Mouse (Mus musculus) myocyte (in vitro differentiated cells): Measurements from ENCODE around the gene Tmem266. TPM values are rescaled to one million over a fixed set of nuclear protein-coding genes. Genes with fewer than 3 reads are reported as not detected.

ENCODE experiments used
- H3K27me3 ChIP-seq: one replicate; pipeline ENCODE4 v1.6.1; 2011; ENCODE audit not compliant: control insufficient read depth, insufficient read depth, insufficient read length
- H3K36me3 ChIP-seq: one replicate; pipeline ENCODE4 v1.6.1; 2011; ENCODE audit not compliant: control insufficient read depth, insufficient read depth
- H3K4me2 ChIP-seq: one replicate; pipeline ENCODE4 v1.6.1; 2011; ENCODE audit warnings: low read depth, control low read depth
- H3K4me3 ChIP-seq: one replicate; pipeline ENCODE4 v1.5.1; 2011; ENCODE audit warnings: mild to moderate bottlenecking, control low read depth, moderate library complexity
- H3K79me2 ChIP-seq: one replicate; pipeline ENCODE4 v1.6.1; 2011; ENCODE audit not compliant: control insufficient read depth, insufficient read depth
- H3ac ChIP-seq: one replicate; pipeline ENCODE4 v1.6.1; 2011; ENCODE audit not compliant: control insufficient read depth, insufficient read length
- CEBPB ChIP-seq: IDR thresholded peaks from 2 replicates; pipeline ENCODE4 v1.6.1; 2011; ENCODE audit warnings: mild to moderate bottlenecking, moderate library complexity; ENCODE audit not compliant: poor library complexity, insufficient read depth, severe bottlenecking
- E2F4 ChIP-seq: IDR thresholded peaks from one replicate; pipeline ENCODE4 v1.6.1; 2011; ENCODE audit warnings: mild to moderate bottlenecking, control low read depth, moderate library complexity; ENCODE audit not compliant: insufficient read depth
- MAX ChIP-seq: IDR thresholded peaks from one replicate; pipeline ENCODE4 v1.6.1; 2011; ENCODE audit warnings: low read depth, mild to moderate bottlenecking, control low read depth
- MYOD1 ChIP-seq, 3 experiments: IDR thresholded peaks; one replicate each; pipeline ENCODE4 v1.6.1; 2011; ENCODE audit warnings: control low read depth in 2 of 3, low read depth in 2 of 3, mild to moderate bottlenecking in 2 of 3, moderate library complexity in 1 of 3; ENCODE audit not compliant: insufficient read length in 2 of 3, control insufficient read depth in 1 of 3
- MYOG ChIP-seq, 3 experiments: IDR thresholded peaks; one replicate each; pipeline ENCODE4 v1.6.1; 2011; ENCODE audit warnings: control low read depth in 2 of 3, low read depth in 2 of 3, mild to moderate bottlenecking in 2 of 3; ENCODE audit not compliant: insufficient read length in 2 of 3, control insufficient read depth in 1 of 3, insufficient read depth in 1 of 3
- POLR2A ChIP-seq: IDR thresholded peaks from one replicate; pipeline ENCODE4 v1.6.1; 2011; ENCODE audit warnings: low read depth, mild to moderate bottlenecking, control low read depth, moderate library complexity; ENCODE audit not compliant: insufficient read length
- POLR2AphosphoS2 ChIP-seq: IDR thresholded peaks from one replicate; pipeline ENCODE4 v1.6.1; 2011; ENCODE audit warnings: low read depth, control low read depth; ENCODE audit not compliant: insufficient read length
- REST ChIP-seq: IDR thresholded peaks from one replicate; pipeline ENCODE4 v1.6.1; 2011; ENCODE audit warnings: mild to moderate bottlenecking, control low read depth, moderate library complexity; ENCODE audit not compliant: insufficient read depth, insufficient read length
- SRF ChIP-seq: IDR thresholded peaks from one replicate; pipeline ENCODE4 v1.6.1; 2011; ENCODE audit warnings: low read depth; ENCODE audit not compliant: control insufficient read depth, insufficient read length
- TCF12 ChIP-seq: IDR thresholded peaks from one replicate; pipeline ENCODE4 v1.6.1; 2011; ENCODE audit warnings: mild to moderate bottlenecking, control low read depth; ENCODE audit not compliant: poor library complexity, insufficient read depth, severe bottlenecking
- TCF3 ChIP-seq: IDR thresholded peaks from one replicate; pipeline ENCODE4 v1.6.1; 2011; ENCODE audit warnings: low read depth, control low read depth; ENCODE audit not compliant: insufficient read length
- USF1 ChIP-seq: IDR thresholded peaks from one replicate; pipeline ENCODE4 v1.6.1; 2011; ENCODE audit warnings: low read depth, mild to moderate bottlenecking, control low read depth, moderate library complexity
- polyA plus RNA-seq: library from polyadenylated mRNA; unstranded; fragments of >200 nt; fragmentation: generic; extraction: Trizol; gene quantifications from one replicate; pipeline ENCODE4 v1.2.1, GENCODE M21; 2012; ENCODE audit warnings: missing spikeins

The Tmem266 gene
- polyA plus RNA-seq, 1 experiment = not detected

DNA sequence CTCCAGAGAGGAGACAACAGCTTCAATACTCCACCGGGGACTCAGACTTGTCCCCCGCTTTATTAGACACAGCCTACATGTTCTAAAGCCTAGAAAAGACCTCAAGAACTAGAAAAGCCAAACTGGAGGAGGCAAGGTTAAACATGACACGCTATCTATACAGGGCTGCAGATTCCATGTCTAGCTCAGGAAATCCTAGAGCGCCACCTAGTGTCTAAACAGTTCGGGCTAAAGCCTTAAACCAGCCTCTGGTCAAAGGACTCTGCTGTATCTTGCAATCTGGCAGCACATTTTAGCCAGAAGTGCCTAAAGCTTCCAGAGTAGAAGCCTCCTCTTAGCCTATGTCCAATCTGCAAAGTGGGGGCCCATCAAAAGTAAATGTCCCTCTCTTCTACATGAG, 15.2 kb upstream of the Tmem266 start:
- no peak overlapping the region for H3K4me2 ChIP-seq
- H3K4me3 ChIP-seq = no peak overlapping the region
- TF ChIP-seq MYOD1 (IDR thresholded peaks at IDR 0.05; ENCODE audit: control insufficient read depth in 1 of 3, insufficient read length in 2 of 3, low read depth in 2 of 3) (no peak), CEBPB (no peak), MYOG (IDR thresholded peaks at IDR 0.05; ENCODE audit: control insufficient read depth in 1 of 3, insufficient read depth in 1 of 3, insufficient read length in 2 of 3, low read depth in 2 of 3) (no peak), E2F4 (no peak), SRF (no peak), TCF12 (no peak), REST (no peak), POLR2A (no peak), USF1 (no peak), MAX (no peak), POLR2AphosphoS2 (no peak), TCF3 (no peak)
- no peak overlapping the region for H3ac ChIP-seq
- no peaks in the 10 kb centered on the region for H3K36me3 ChIP-seq
- H3K27me3 ChIP-seq = peaks cover 5% of the 10 kb centered on the region
- H3K79me2 ChIP-seq = no peaks in the 10 kb centered on the region

DNA sequence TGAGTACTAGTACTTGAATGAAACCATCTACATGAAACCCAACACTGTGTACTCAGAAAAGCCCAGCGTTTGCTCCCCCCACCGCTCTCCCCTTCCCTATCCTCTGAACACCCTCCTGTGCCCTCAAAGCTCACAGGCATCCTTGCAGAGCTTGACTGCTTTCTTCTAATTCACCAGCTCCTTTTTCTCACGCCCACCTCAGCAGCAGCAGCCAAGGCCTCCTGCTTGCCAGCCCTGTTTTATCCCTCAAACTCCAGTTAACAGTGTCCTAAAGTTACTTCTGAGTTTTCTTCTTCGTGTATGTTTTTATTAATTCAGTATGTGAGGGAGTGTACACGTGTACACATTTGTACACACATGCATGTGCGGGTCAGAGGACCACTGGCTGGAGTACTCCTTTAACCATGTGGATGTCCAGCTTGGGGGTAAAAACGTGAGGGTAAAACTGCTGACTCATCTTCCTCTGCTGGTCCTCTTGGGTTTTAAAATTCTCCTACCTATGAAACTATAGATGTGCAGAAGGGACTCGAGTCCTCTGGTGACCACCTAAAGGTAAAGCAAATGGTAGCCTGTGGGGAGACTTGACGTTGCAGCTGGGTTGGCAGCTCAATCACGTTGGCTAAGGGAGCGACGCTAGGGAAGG, 13.0 kb upstream of the Tmem266 start:
- Histone ChIP-seq H3K4me3 (no peak overlapping the region), H3K4me2 (no peak overlapping the region), H3K36me3 (no peaks in the 10 kb centered on the region), H3K27me3 (peaks cover 5% of the 10 kb centered on the region), H3ac (no peak overlapping the region), H3K79me2 (no peaks in the 10 kb centered on the region)
- TF ChIP-seq TCF3 = no peak
- TF ChIP-seq TCF12 = no peak
- TF ChIP-seq POLR2AphosphoS2 = no peak
- no peak for TF ChIP-seq MYOG (IDR thresholded peaks at IDR 0.05; ENCODE audit: control insufficient read depth in 1 of 3, insufficient read depth in 1 of 3, insufficient read length in 2 of 3, low read depth in 2 of 3)
- no peak for TF ChIP-seq POLR2A
- no peak for TF ChIP-seq USF1

DNA sequence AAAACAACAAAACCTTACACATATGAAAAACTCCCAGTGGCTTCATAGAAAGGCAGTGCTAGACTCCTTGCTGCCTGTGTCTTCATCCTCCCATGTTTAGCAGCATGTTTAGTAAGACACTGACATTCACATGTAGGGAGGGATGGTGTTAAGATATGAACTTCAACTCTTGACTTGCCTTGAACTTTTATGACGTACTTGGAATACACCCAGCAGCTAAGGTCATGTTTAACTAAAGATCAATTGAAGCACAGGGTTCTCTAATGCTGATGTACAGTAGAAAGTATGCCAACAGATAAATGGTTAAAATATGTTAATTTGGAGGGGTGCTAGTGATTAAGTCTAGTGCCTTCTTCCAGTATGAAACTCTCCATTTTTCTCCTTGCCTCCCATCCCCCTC, 4.1 kb upstream of the Tmem266 start:
- Histone ChIP-seq H3ac (no peak overlapping the region), H3K4me3 (no peak overlapping the region), H3K4me2 (no peak overlapping the region), H3K27me3 (peaks cover 38% of the 10 kb centered on the region), H3K79me2 (no peaks in the 10 kb centered on the region), H3K36me3 (no peaks in the 10 kb centered on the region)
- no peak for TF ChIP-seq TCF12
- TF ChIP-seq E2F4 = no peak
- no peak for TF ChIP-seq SRF
- TF ChIP-seq MYOD1 (IDR thresholded peaks at IDR 0.05; ENCODE audit: control insufficient read depth in 1 of 3, insufficient read length in 2 of 3, low read depth in 2 of 3) = no peak
- TF ChIP-seq CEBPB = no peak
- TF ChIP-seq MAX = no peak
- TF ChIP-seq USF1 = no peak
- no peak for TF ChIP-seq REST
- TF ChIP-seq POLR2AphosphoS2 = no peak
- no peak for TF ChIP-seq MYOG (IDR thresholded peaks at IDR 0.05; ENCODE audit: control insufficient read depth in 1 of 3, insufficient read depth in 1 of 3, insufficient read length in 2 of 3, low read depth in 2 of 3)
- TF ChIP-seq POLR2A = no peak
- no peak for TF ChIP-seq TCF3

DNA sequence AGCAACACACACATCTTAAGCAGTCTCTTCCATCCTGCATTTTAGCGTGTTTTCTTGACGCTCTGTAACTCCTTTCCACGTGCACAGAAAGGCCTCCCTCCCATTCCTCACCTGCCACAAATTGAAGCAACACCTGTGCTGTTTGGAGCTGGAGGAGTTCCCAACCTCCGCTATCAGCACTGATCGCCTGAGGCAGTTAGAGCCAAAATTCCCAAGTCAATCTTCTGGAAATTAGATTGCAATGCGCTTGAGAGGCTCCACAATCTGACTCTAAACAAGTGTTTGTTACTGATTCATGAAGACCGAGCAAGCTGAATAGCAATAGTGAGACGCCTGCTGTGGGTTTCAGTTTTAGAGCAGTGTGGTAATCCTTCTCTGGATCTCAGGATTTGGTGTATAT, 2.6 kb upstream of the Tmem266 start:
- no peak for TF ChIP-seq USF1
- Histone ChIP-seq H3K36me3 (no peaks in the 10 kb centered on the region), H3K4me2 (no peak overlapping the region), H3K79me2 (no peaks in the 10 kb centered on the region), H3K27me3 (peaks cover 45% of the 10 kb centered on the region), H3K4me3 (no peak overlapping the region), H3ac (no peak overlapping the region)

DNA sequence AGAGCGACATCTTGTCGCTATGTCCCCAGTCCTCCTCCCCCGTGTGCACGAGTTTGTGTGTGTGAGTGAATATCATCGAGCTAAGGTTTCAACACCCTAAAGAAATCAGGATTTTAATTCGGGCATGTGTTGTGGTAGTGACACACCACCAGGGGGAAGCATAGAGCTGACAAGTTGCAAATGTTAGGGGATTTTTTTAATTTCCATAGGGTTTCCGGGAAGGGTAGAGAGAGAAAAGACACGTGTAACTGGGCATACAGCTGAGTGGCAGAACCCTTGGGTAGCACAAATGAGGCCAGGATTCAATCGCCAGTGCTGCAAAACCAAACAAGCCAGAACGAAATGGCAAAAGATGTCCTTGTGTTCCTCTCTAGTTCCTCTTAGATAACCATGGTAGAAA, 2.2 kb upstream of the Tmem266 start:
- Histone ChIP-seq H3K4me3 (no peak overlapping the region), H3K79me2 (no peaks in the 10 kb centered on the region), H3K4me2 (no peak overlapping the region), H3ac (no peak overlapping the region), H3K27me3 (peaks cover 43% of the 10 kb centered on the region), H3K36me3 (no peaks in the 10 kb centered on the region)
- no peak for TF ChIP-seq POLR2A
- no peak for TF ChIP-seq SRF
- TF ChIP-seq USF1 = no peak
- no peak for TF ChIP-seq REST
- no peak for TF ChIP-seq MYOD1 (IDR thresholded peaks at IDR 0.05; ENCODE audit: control insufficient read depth in 1 of 3, insufficient read length in 2 of 3, low read depth in 2 of 3)
- TF ChIP-seq TCF3 = no peak
- TF ChIP-seq POLR2AphosphoS2 = no peak
- no peak for TF ChIP-seq TCF12
- TF ChIP-seq MAX = no peak
- TF ChIP-seq MYOG (IDR thresholded peaks at IDR 0.05; ENCODE audit: control insufficient read depth in 1 of 3, insufficient read depth in 1 of 3, insufficient read length in 2 of 3, low read depth in 2 of 3) = no peak
- no peak for TF ChIP-seq CEBPB
- TF ChIP-seq E2F4 = no peak
